Mouse (Mus musculus) layer of hippocampus, adult 11-12 months (tissue): Measurements from ENCODE around the gene S100pbp.
A peak's percentile ranks its signal among the peaks of the same experiment; 100 is the strongest.

Experiments
- DNase-seq: peaks from one replicate; pipeline ENCODE4 v3.0.0; 2022; ENCODE audit warnings: low spot score

The S100pbp gene

GRCm38 (mm10) chr4:129128582-129129338 is 60.8 kb downstream of the S100pbp start:
- no peak for DNase-seq

- DNase-seq, result no peak
Measured at GRCm38 (mm10) chr4:129125736-129126451, 63.6 kb downstream of the S100pbp start.

DNA sequence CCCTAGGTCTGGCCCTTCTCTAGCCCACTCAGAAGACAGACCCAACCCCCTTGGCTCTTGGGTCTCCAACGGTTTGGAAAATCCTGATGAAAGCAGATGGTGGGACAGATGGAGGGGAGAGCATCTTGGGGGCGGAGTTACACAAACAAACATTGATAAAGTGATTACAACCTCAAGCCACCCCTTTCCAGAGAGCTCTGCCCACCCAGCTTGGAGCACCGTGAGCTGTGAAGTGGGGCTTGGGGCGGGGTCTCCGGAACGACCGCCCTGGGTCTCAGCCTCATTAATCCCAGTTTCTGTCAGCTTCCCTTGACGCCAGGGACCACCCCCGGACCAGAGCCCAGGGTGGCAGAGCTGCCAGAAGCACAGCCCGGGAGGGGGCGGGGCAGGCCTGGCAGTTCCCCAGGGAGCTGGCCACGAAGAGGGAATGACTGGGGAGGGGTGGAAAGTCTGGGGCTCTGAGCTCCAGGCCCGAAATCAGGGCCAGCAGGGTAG is 64.8 kb downstream of the S100pbp start:
- peak; percentile 85 for DNase-seq

DNA sequence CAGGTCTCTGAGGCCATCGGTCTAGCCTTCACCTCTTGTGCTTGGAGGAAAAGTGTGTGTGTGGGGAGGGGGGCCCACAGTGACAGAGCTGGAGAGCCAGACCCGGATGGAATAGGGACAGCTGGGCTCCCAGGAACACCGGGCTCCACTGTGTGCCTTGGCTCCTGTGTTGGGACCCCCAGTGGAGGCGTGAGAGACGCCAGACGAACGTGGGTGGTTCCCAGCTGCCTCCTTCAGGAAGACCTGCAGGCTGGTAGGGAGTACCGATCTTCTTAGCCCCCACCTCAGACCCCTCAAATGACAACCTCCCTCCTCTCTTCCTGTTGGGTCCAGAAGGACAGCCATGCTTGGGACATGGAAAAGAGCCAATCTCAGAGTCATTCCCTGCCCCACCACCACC is 66.8 kb downstream of the S100pbp start:
- DNase-seq, result peak; percentile 77

- DNase-seq, result no peak
Measured at GRCm38 (mm10) chr4:129122107-129122506, 67.4 kb downstream of the S100pbp start.

GRCm38 (mm10) chr4:129121569-129122086 is 67.9 kb downstream of the S100pbp start, which contains the start of gene Hpca:
Gene Hpca, minus strand, starts transcription at chr4:129122036.
- DNase-seq, result no peak

GRCm38 (mm10) chr4:129120520-129121445 is 68.7 kb downstream of the S100pbp start:
- peak; percentile 75 for DNase-seq

GRCm38 (mm10) chr4:129119708-129120107 is 69.8 kb downstream of the S100pbp start:
- no peak for DNase-seq

GRCm38 (mm10) chr4:129117720-129118510 is 71.6 kb downstream of the S100pbp start:
- no peak for DNase-seq

DNA sequence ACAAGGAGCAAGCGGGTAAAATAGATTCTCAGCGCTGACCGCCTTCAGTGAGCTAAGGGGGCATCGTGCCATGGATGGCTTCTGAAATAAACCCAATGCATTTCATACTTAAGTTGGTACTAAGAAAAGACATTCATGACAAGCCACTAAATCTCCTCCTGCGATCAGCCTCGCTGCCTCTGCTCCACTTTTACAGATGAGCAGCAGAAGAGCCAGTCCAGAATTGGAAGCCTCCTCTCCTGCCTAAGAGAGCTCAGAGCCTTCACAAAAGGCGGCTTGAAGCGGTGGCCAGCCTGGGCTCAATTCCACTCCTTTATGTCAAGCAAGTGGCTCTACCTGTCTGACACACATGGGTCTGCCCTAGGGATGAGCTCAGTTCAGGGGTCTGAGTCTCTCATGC is 72.8 kb downstream of the S100pbp start:
- no peak for DNase-seq

GRCm38 (mm10) chr4:129113083-129113988 is 76.2 kb downstream of the S100pbp start:
- DNase-seq, result peak; percentile 89

DNA sequence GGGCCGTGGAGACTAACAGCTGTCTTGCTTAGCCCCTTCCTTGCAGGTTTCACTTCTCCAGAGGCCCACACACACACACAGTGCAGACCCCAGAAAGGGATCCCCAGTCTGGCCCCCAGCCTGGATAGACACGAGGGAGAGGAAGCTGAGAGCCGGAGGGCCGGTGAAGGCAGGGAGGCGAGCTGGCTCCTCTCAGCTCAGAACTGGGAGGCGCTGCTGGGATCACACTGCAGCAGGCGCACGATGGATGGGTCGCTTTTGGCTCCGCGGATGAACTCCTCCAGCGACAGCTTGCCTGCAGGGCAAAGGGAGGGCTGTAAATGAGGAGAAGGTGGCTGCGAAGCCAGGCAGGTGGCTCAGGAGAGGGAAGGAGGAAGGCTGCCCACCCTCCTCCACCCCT is 77.3 kb downstream of the S100pbp start:
- no peak for DNase-seq

DNA sequence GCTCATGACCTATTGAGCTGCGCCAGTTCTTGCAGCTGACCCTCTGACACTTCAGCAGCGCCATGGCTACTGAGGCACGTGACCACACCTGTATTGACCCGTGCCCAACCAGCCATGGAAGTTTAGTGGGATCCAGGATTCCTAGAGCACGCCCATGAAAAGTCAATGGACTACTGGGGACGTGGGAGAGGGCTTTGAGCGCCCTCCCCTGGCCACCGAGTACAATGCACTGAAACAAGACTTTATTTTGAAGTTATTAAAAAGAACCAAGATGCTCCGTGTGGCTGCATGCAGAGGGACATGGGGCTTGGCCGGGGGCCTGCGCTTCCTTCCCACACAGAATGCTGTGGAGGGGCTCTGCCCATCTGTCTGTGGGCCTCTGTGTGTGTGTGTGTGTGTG is 78.2 kb downstream of the S100pbp start:
- no peak for DNase-seq

GRCm38 (mm10) chr4:129110804-129111203 is 78.7 kb downstream of the S100pbp start:
- no peak for DNase-seq

GRCm38 (mm10) chr4:129108624-129109023 is 80.9 kb downstream of the S100pbp start:
- no peak for DNase-seq

DNA sequence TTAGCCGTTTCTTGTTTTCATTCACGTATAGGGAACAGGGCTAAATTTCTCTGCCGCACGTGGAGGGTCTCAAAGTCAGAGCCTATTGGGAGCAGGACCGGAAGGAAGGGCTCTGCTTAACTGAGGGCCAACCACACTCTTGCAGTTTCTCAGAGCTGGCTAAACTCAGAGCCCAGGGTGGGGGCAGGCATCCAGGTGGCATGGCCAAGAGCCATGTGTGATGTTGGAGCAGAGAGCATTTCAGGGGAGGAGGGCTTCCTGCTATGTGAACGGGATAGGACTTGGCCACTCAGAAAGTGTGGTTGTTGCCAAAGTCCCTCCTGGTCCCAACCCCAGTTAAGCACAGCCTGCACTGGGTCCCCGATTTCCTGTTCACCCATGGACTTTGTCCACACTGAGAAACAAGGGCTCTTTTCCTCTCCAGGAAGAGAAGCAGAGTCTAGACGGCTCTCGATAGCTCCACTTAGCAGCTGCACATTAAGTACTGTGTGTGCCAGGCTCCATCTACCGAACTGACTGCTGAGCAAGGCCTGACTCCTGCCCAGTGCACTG is 82.1 kb downstream of the S100pbp start:
- no peak for DNase-seq

DNA sequence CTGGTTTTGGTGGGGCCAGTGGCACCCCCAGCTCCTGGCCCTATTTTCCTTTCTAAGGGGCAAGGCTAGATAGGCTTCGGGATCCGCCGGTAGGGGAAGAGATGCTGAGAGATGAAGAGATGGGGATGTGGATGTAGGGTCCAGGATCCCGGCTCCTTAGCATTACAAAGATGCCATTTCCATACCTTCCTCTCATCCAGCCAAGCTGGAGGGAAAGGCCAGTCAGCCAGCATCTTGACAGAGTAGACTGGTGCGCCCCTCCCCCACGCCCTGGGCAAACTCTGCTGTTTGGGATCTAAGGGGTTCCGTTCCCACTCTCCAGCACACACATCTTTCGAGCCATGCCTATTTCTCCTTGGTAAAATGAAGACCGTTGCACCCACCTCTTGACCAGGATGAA is 83.5 kb downstream of the S100pbp start:
- no peak for DNase-seq

GRCm38 (mm10) chr4:129105356-129105755 is 84.2 kb downstream of the S100pbp start, which contains the start of gene Tmem54:
Gene Tmem54, plus strand, starts transcription at chr4:129105548.
- no peak for DNase-seq

- no peak for DNase-seq
Measured at GRCm38 (mm10) chr4:129102133-129102829, 87.2 kb downstream of the S100pbp start.
